Mouse (Mus musculus) heart, embryonic 12.5 days (tissue): ENCODE data around the gene Chrm3. TPM values are rescaled to one million over a fixed set of nuclear protein-coding genes. Genes with fewer than 3 reads are reported as not detected.

ENCODE experiments used
- ATAC-seq: fragments of 200-750 bp; cut with Nextera tagmentation; 2 replicates; pipeline ENCODE4 v1.8.0; 2017; ENCODE audit warnings: moderate TSS enrichment, moderate library complexity; ENCODE audit not compliant: insufficient number of reproducible peaks, low FRiP score
- H3K27ac ChIP-seq: fragments of 300-500 bp; sonication (generic); 2 replicates; pipeline ENCODE4 v1.5.1; 2016; ENCODE audit warnings: mild to moderate bottlenecking, moderate library complexity; ENCODE audit not compliant: poor library complexity, severe bottlenecking
- H3K27me3 ChIP-seq: fragments of 300-500 bp; sonication (generic); replicated peaks from 2 replicates; pipeline ENCODE4 v1.6.1; 2016; ENCODE audit warnings: mild to moderate bottlenecking, moderate library complexity
- H3K36me3 ChIP-seq: fragments of 300-500 bp; sonication (generic); 2 replicates; pipeline ENCODE4 v1.6.1; 2016; ENCODE audit warnings: mild to moderate bottlenecking, moderate library complexity
- H3K4me1 ChIP-seq: fragments of 300-500 bp; sonication (generic); replicated peaks from 2 replicates; pipeline ENCODE4 v1.6.1; 2016; ENCODE audit warnings: mild to moderate bottlenecking
- H3K4me2 ChIP-seq: fragments of 300-500 bp; sonication (generic); 2 replicates; pipeline ENCODE4 v1.6.1; 2016; ENCODE audit warnings: mild to moderate bottlenecking, moderate library complexity
- H3K4me3 ChIP-seq: fragments of 300-500 bp; sonication (generic); 2 replicates; pipeline ENCODE4 v1.5.1; 2016; ENCODE audit warnings: mild to moderate bottlenecking
- H3K9ac ChIP-seq: fragments of 300-500 bp; sonication (generic); 2 replicates; pipeline ENCODE4 v1.6.1; 2016; ENCODE audit warnings: mild to moderate bottlenecking, moderate library complexity
- H3K9me3 ChIP-seq: fragments of 300-500 bp; sonication (generic); replicated peaks from 2 replicates; pipeline ENCODE4 v1.6.1; 2016; ENCODE audit warnings: mild to moderate bottlenecking, moderate library complexity
- WGBS: fragments of 180-500 bp; shearing (Covaris S2); methylation state at CpG from one replicate; pipeline ENCODE4 v1.1.7; 2016; 5-methylcytosine and 5-hydroxymethylcytosine counted together
- polyA plus RNA-seq: library from polyadenylated mRNA; unstranded; fragments of >200 nt; fragmentation: Nextera tagmentation; extraction: Ambion mirVana; gene quantifications from 2 replicates; pipeline ENCODE4 v1.2.1, GENCODE M21; 2016

The Chrm3 gene
- polyA plus RNA-seq, 1 experiment from 2014 or later = 0.61 TPM

GRCm38 (mm10) chr13:9929978-9930377 lies 430.7 kb downstream of the Chrm3 start:
- Histone ChIP-seq H3K9ac (no peak overlapping the region), H3K27ac (no peak overlapping the region), H3K4me3 (no peak overlapping the region), H3K4me2 (no peak overlapping the region), H3K27me3 (no peaks in the 10 kb centered on the region), H3K9me3 (no peaks in the 10 kb centered on the region), H3K4me1 (no peaks in the 10 kb centered on the region), H3K36me3 (no peaks in the 10 kb centered on the region)
- no peak for ATAC-seq
- 53% methylated on average over 2 of the region's 2 CpGs for WGBS

- no peak for ATAC-seq
- Histone ChIP-seq H3K9ac (no peak overlapping the region), H3K27ac (no peak overlapping the region), H3K36me3 (no peaks in the 10 kb centered on the region), H3K27me3 (no peaks in the 10 kb centered on the region), H3K4me3 (no peak overlapping the region), H3K4me2 (no peak overlapping the region), H3K4me1 (peaks cover 4% of the 10 kb centered on the region), H3K9me3 (no peaks in the 10 kb centered on the region)
- 62% methylated on average over 1 of the region's 1 CpGs for WGBS
These were observed 439.5 kb downstream of the Chrm3 start for GRCm38 (mm10) chr13:9921150-9921549.

- no peaks in the 10 kb centered on the region for H3K4me1 ChIP-seq
- H3K27ac ChIP-seq = no peak overlapping the region
- WGBS = 80% methylated on average over 4 of the region's 4 CpGs
- no peaks in the 10 kb centered on the region for H3K9me3 ChIP-seq
- H3K36me3 ChIP-seq = no peaks in the 10 kb centered on the region
- no peak overlapping the region for H3K4me3 ChIP-seq
- no peak overlapping the region for H3K9ac ChIP-seq
- no peaks in the 10 kb centered on the region for H3K27me3 ChIP-seq
- ATAC-seq = no peak
- H3K4me2 ChIP-seq = no peak overlapping the region
These were observed 447.9 kb downstream of the Chrm3 start for GRCm38 (mm10) chr13:9912697-9913096.

GRCm38 (mm10) chr13:9908707-9909106 lies 451.9 kb downstream of the Chrm3 start:
- Histone ChIP-seq H3K9me3 (no peaks in the 10 kb centered on the region; the same call in 1 of the 2 replicates), H3K36me3 (no peaks in the 10 kb centered on the region), H3K27me3 (no peaks in the 10 kb centered on the region), H3K4me1 (no peaks in the 10 kb centered on the region), H3K4me2 (no peak overlapping the region), H3K27ac (no peak overlapping the region), H3K9ac (no peak overlapping the region), H3K4me3 (no peak overlapping the region)
- 59% methylated on average over 2 of the region's 2 CpGs for WGBS
- ATAC-seq = no peak

GRCm38 (mm10) chr13:9907202-9907601 lies 453.4 kb downstream of the Chrm3 start:
- Histone ChIP-seq H3K27me3 (no peaks in the 10 kb centered on the region), H3K9me3 (no peaks in the 10 kb centered on the region; the same call in 1 of the 2 replicates), H3K4me1 (no peaks in the 10 kb centered on the region), H3K4me3 (no peak overlapping the region), H3K9ac (no peak overlapping the region), H3K36me3 (no peaks in the 10 kb centered on the region), H3K4me2 (no peak overlapping the region), H3K27ac (no peak overlapping the region)
- no peak for ATAC-seq
- 68% methylated on average over 3 of the region's 3 CpGs for WGBS

GRCm38 (mm10) chr13:9904455-9904854 lies 456.2 kb downstream of the Chrm3 start:
- H3K36me3 ChIP-seq = no peaks in the 10 kb centered on the region
- no peak for ATAC-seq
- no peak overlapping the region for H3K27ac ChIP-seq
- no peaks in the 10 kb centered on the region for H3K27me3 ChIP-seq
- H3K4me1 ChIP-seq = no peaks in the 10 kb centered on the region
- H3K9me3 ChIP-seq = no peaks in the 10 kb centered on the region; the same call in 1 of the 2 replicates
- H3K4me2 ChIP-seq = no peak overlapping the region
- H3K9ac ChIP-seq = no peak overlapping the region
- H3K4me3 ChIP-seq = no peak overlapping the region

GRCm38 (mm10) chr13:9900653-9901385 lies 459.8 kb downstream of the Chrm3 start:
- H3K9ac ChIP-seq = no peak overlapping the region
- H3K36me3 ChIP-seq = no peaks in the 10 kb centered on the region
- no peak overlapping the region for H3K27ac ChIP-seq
- WGBS = 74% methylated on average over 5 of the region's 5 CpGs
- H3K4me3 ChIP-seq = no peak overlapping the region
- no peaks in the 10 kb centered on the region for H3K27me3 ChIP-seq
- no peaks in the 10 kb centered on the region for H3K4me1 ChIP-seq
- no peak for ATAC-seq
- no peak overlapping the region for H3K4me2 ChIP-seq
- H3K9me3 ChIP-seq = no peaks in the 10 kb centered on the region; the same call in 1 of the 2 replicates

GRCm38 (mm10) chr13:9898664-9899369 lies 461.8 kb downstream of the Chrm3 start:
- 74% methylated on average over 3 of the region's 3 CpGs for WGBS
- Histone ChIP-seq H3K4me1 (no peaks in the 10 kb centered on the region), H3K27ac (no peak overlapping the region), H3K9me3 (no peaks in the 10 kb centered on the region; the same call in 1 of the 2 replicates), H3K4me3 (no peak overlapping the region), H3K27me3 (no peaks in the 10 kb centered on the region), H3K9ac (no peak overlapping the region), H3K36me3 (no peaks in the 10 kb centered on the region), H3K4me2 (no peak overlapping the region)
- no peak for ATAC-seq

- Histone ChIP-seq H3K4me3 (no peak overlapping the region), H3K4me2 (no peak overlapping the region), H3K4me1 (no peaks in the 10 kb centered on the region), H3K9me3 (no peaks in the 10 kb centered on the region), H3K36me3 (no peaks in the 10 kb centered on the region), H3K9ac (no peak overlapping the region), H3K27me3 (no peaks in the 10 kb centered on the region), H3K27ac (no peak overlapping the region)
- no peak for ATAC-seq
- WGBS = 47% methylated on average over 1 of the region's 1 CpGs
These were observed 463.4 kb downstream of the Chrm3 start for GRCm38 (mm10) chr13:9897231-9897630.

- Histone ChIP-seq H3K27me3 (no peaks in the 10 kb centered on the region), H3K27ac (no peak overlapping the region), H3K9me3 (no peaks in the 10 kb centered on the region), H3K4me2 (no peak overlapping the region), H3K9ac (no peak overlapping the region), H3K4me3 (no peak overlapping the region), H3K36me3 (no peaks in the 10 kb centered on the region), H3K4me1 (peaks cover 8% of the 10 kb centered on the region; the same call in 1 of the 2 replicates)
- no peak for ATAC-seq
- WGBS = 73% methylated on average over 11 of the region's 11 CpGs
These were observed 465.5 kb downstream of the Chrm3 start for GRCm38 (mm10) chr13:9895045-9895625.

- Histone ChIP-seq H3K27me3 (0 out of 2 replicates have a peak, but pooled peaks cover 4% of the 10 kb centered on the region), H3K9ac (no peak overlapping the region), H3K4me3 (no peak overlapping the region), H3K4me1 (peaks cover 8% of the 10 kb centered on the region; the same call in 1 of the 2 replicates), H3K9me3 (no peaks in the 10 kb centered on the region), H3K27ac (no peak overlapping the region), H3K4me2 (no peak overlapping the region), H3K36me3 (no peaks in the 10 kb centered on the region)
- no peak for ATAC-seq
- 73% methylated on average over 1 of the region's 1 CpGs for WGBS
These were observed 469.6 kb downstream of the Chrm3 start for GRCm38 (mm10) chr13:9891088-9891487.
